Mouse (Mus musculus): ENCODE results near the gene Eid2b.

Eid2b gene

GRCm38 (mm10) chr7:28301616-28302433 is 24.3 kb downstream of the Eid2b start, which contains the start of gene Dll3:
Gene Dll3, minus strand, starts transcription at chr7:28302238.
- DNase-seq (ENCODE audit: low read depth) = peak; percentile 42

GRCm38 (mm10) chr7:28305641-28306040 is 28.1 kb downstream of the Eid2b start:
- DNase-seq (ENCODE audit: low read depth) = no peak

GRCm38 (mm10) chr7:28306216-28306615 is 28.7 kb downstream of the Eid2b start:
- no peak for DNase-seq (ENCODE audit: low read depth)

- no peak for DNase-seq (ENCODE audit: low read depth)
Observed at GRCm38 (mm10) chr7:28309737-28310136, 32.2 kb downstream of the Eid2b start.

- no peak for DNase-seq (ENCODE audit: low read depth)
Observed at GRCm38 (mm10) chr7:28311151-28311925, 33.8 kb downstream of the Eid2b start.

GRCm38 (mm10) chr7:28311926-28312543 is 34.5 kb downstream of the Eid2b start, which contains the start of gene Timm50:
Gene Timm50, minus strand, starts transcription at chr7:28312072.
- DNase-seq (ENCODE audit: low read depth) = peak; percentile 96

- no peak for DNase-seq (ENCODE audit: low read depth)
Observed at GRCm38 (mm10) chr7:28318036-28318435, 40.5 kb downstream of the Eid2b start.

- no peak for DNase-seq (ENCODE audit: low read depth)
Observed at GRCm38 (mm10) chr7:28318714-28319113, 41.2 kb downstream of the Eid2b start.

- DNase-seq (ENCODE audit: low read depth) = no peak
Observed at GRCm38 (mm10) chr7:28321974-28322720, 44.6 kb downstream of the Eid2b start.

- DNase-seq (ENCODE audit: low read depth) = no peak
Observed at GRCm38 (mm10) chr7:28325293-28325692, 47.8 kb downstream of the Eid2b start.

GRCm38 (mm10) chr7:28326457-28326856 is 48.9 kb downstream of the Eid2b start:
- no peak for DNase-seq (ENCODE audit: low read depth)

GRCm38 (mm10) chr7:28328260-28328659 is 50.7 kb downstream of the Eid2b start:
- no peak for DNase-seq (ENCODE audit: low read depth)
